Mouse (Mus musculus): ENCODE results near the gene Taar7a. TPM values are rescaled to one million over a fixed set of nuclear protein-coding genes. Genes with fewer than 3 reads are reported as not detected.
A peak's percentile ranks its signal among the peaks of the same experiment; 100 is the strongest.

The Taar7a gene
- polyA plus RNA-seq, 1 experiment from 2014 or later = not detected

DNA sequence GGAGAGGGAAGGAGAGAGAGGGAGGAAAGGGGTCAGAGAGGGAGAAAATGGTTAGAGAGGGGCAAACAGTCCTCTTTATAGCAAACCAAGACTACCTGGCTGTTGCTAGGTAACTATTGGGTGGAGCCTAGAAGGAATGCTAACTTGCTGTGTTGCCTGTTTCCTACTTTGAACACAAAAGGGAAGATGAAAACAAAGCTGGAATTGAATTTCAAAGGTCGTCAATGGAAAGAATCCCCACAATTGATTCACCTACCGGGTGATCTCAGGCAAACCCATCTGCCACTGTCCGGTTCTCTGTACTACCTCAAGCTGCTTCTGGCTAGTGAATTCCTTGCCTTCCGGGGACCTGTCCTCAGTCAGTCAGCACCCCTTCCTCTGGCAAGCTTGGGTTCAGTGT is 15.3 kb downstream of the Taar7a start:
- 53% methylated on average over 4 of the region's 4 CpGs for WGBS
- no peak overlapping the region for H3K9ac ChIP-seq
- ATAC-seq = no peak

DNA sequence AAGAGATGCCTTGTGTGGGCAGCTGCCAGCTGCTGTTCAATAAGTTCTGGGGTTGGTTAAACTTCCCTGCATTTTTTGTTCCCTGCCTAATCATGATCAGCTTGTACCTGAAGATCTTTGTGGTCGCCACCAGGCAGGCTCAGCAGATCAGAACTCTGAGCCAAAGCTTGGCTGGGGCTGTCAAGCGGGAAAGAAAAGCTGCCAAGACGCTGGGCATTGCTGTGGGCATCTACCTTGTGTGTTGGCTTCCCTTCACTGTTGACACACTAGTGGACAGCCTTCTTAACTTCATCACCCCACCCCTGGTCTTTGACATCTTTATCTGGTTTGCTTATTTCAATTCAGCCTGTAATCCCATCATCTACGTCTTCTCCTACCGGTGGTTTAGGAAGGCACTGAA is 22.0 kb downstream of the Taar7a start:
- Histone ChIP-seq H3K9ac (no peak overlapping the region), H3K27ac (no peak overlapping the region), H3K9me3 (no peaks in the 10 kb centered on the region), H3K4me3 (replicated peaks) (no peak overlapping the region), H3K36me3 (no peaks in the 10 kb centered on the region), H3K4me1 (replicated peaks) (no peaks in the 10 kb centered on the region), H3K27me3 (replicated peaks) (no peaks in the 10 kb centered on the region), H3K4me2 (replicated peaks) (no peak overlapping the region)
- 74% methylated on average over 5 of the region's 5 CpGs for WGBS
- no peak for ATAC-seq

More for the DNA sequence above, 15.3 kb downstream of the Taar7a start:
- H3K27me3 ChIP-seq (replicated peaks) = no peaks in the 10 kb centered on the region
- no peak overlapping the region for H3K4me2 ChIP-seq (replicated peaks)
- H3K4me1 ChIP-seq (replicated peaks) = no peaks in the 10 kb centered on the region
- H3K36me3 ChIP-seq = no peaks in the 10 kb centered on the region
- H3K9me3 ChIP-seq = no peaks in the 10 kb centered on the region
- H3K4me3 ChIP-seq (replicated peaks) = no peak overlapping the region
- H3K27ac ChIP-seq = no peak overlapping the region

DNA sequence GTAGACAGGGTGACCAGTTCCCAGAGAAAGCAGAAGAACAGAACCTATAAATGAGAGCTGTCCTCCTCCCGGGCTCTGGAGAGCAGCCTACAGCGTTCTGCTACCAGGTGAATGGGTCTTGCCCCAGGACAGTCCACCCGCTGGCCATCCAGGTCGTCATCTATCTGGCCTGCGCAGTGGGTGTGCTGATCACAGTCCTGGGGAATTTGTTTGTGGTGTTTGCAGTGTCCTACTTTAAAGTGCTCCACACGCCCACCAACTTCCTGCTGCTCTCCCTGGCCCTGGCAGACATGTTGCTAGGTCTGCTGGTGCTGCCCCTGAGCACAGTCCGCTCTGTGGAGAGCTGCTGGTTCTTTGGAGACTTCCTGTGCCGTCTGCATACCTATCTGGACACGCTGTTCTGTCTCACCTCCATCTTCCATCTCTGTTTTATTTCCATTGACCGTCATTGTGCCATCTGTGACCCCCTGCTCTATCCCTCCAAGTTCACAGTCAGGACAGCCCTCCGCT is 22.6 kb downstream of the Taar7a start, which contains the start of gene Taar5:
TSS of gene Taar5 (plus strand) at position 51 of the 510 bp plus-strand sequence.
- H3K27me3 ChIP-seq (replicated peaks) = no peaks in the 10 kb centered on the region
- no peak within 1 kb of the TSS for H3K4me3 ChIP-seq (replicated peaks)
- ATAC-seq = no peak
- no peaks in the 10 kb centered on the region for H3K4me1 ChIP-seq (replicated peaks)
- H3K9me3 ChIP-seq = no peaks in the 10 kb centered on the region
- H3K4me2 ChIP-seq (replicated peaks) = no peak within 1 kb of the TSS
- H3K27ac ChIP-seq = no peak within 1 kb of the TSS
- WGBS = 86% methylated on average over 11 of the region's 11 CpGs
- H3K9ac ChIP-seq = no peak within 1 kb of the TSS
- H3K36me3 ChIP-seq = no peaks in the 10 kb centered on the region

DNA sequence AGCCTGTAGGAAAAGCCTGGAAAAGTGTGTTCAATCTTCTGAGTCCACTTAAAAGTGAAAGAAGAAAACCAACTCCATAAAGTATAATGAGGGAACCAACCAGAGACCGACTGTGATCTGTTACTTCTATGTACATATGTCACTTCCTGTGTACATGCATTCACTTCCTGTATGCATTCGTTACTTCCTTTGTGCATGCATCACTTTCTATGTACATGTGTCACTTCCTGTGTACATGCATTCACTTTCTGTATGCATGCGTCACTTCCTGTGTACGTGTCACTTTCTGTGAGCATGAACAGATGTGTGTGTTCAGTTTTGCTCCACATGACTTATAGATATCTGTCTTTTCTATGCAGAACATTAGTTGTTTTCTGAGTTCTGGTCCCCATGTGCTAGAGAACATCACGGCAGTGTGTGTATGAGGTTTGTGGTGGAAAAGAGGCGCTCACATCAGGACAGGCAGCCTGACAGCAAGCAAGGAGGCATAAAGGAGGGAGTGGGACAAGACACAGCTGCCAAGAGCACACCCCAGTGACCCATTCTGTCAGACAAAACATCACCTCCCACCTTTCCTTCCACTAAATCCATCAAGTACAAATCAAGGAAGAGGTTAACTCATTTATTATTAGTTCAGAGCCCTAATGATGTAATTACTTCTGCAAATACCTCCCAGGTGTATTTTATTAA is 28.2 kb downstream of the Taar7a start:
- ATAC-seq = no peak
- 79% methylated on average over 6 of the region's 6 CpGs for whole genome bisulfite sequencing
- Histone ChIP-seq H3K9me3 (no peaks in the 10 kb centered on the region), H3K4me3 (replicated peaks) (no peak overlapping the region), H3K9ac (no peak overlapping the region), H3K27ac (no peak overlapping the region), H3K4me2 (replicated peaks) (no peak overlapping the region), H3K36me3 (no peaks in the 10 kb centered on the region), H3K4me1 (replicated peaks) (no peaks in the 10 kb centered on the region), H3K27me3 (replicated peaks) (no peaks in the 10 kb centered on the region)

DNA sequence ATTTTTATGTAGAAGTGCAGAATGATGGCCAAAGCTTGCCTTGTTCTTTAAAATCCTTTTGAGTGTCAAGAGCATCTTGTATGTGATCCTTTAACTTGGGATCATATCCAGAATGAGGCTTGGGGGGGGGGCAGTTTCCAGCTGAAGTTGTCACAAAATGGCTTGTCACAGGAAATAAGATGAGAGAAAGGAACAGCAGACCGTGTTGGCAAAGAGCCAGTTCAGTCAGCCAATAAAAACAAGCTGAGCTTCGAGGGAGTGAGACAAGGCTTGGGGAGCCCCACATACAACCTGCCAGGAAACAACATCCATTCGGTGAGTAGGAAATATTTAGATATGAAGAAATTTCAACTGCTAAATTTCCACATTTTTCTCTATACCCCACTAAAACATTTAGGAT is 29.8 kb downstream of the Taar7a start:
- H3K4me3 ChIP-seq (replicated peaks) = no peak overlapping the region
- 44% methylated on average over 3 of the region's 3 CpGs for WGBS

DNA sequence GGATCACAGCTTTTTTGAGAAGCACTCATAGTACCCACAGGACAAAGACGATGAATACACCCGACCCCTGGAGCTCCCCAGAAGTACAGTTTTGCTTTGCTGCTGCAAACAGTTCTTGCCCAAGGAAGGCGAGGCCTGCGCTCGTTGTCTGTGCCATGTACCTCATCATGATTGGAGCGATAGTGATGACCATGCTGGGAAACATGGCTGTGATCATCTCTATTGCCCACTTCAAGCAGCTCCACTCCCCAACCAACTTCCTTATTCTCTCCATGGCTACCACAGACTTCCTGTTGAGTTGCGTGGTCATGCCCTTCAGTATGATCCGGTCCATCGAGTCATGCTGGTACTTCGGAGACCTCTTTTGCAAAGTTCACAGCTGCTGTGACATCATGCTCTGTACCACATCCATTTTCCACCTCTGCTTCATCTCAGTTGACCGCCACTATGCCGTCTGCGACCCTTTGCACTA is 32.8 kb downstream of the Taar7a start, which contains the start of gene Taar4:
TSS of gene Taar4 (plus strand) at position 51 of the 472 bp plus-strand sequence.
- H3K4me3 ChIP-seq (replicated peaks) = no peak within 1 kb of the TSS
- H3K27me3 ChIP-seq (replicated peaks) = no peaks in the 10 kb centered on the region

More for the DNA sequence above, 29.8 kb downstream of the Taar7a start:
- Histone ChIP-seq H3K36me3 (no peaks in the 10 kb centered on the region), H3K9me3 (no peaks in the 10 kb centered on the region), H3K27ac (no peak overlapping the region), H3K4me1 (replicated peaks) (no peaks in the 10 kb centered on the region), H3K4me2 (replicated peaks) (no peak overlapping the region), H3K27me3 (replicated peaks) (no peaks in the 10 kb centered on the region), H3K9ac (no peak overlapping the region)
- ATAC-seq = no peak

DNA sequence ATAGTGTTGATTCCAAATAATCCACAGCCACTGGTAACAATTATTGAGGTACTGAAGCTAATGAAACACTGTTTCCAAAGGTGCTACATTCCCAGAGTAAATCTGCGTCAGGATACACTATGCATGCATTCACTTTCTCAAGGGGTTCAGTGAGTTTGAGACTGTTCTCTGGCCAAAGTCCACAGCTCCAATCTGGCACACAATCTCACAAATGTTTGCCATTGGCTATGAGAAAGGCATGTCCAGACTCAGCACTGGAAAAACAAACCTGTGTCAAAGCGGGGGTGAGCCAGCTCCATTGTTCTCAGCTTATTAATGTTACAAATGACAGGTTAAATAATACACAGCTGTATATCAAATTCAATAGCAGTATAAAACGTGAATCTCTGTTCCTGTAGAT is 34.2 kb downstream of the Taar7a start:
- H3K4me2 ChIP-seq (replicated peaks) = no peak overlapping the region
- no peaks in the 10 kb centered on the region for H3K36me3 ChIP-seq
- no peaks in the 10 kb centered on the region for H3K27me3 ChIP-seq (replicated peaks)
- no peaks in the 10 kb centered on the region for H3K4me1 ChIP-seq (replicated peaks)
- WGBS = 42% methylated on average over 3 of the region's 3 CpGs
- H3K9me3 ChIP-seq = no peaks in the 10 kb centered on the region
- H3K27ac ChIP-seq = no peak overlapping the region
- H3K4me3 ChIP-seq (replicated peaks) = no peak overlapping the region
- H3K9ac ChIP-seq = no peak overlapping the region
- ATAC-seq = peak; percentile 84

More for the DNA sequence above, 32.8 kb downstream of the Taar7a start, which contains the start of gene Taar4:
- no peaks in the 10 kb centered on the region for H3K9me3 ChIP-seq
- no peak within 1 kb of the TSS for H3K4me2 ChIP-seq (replicated peaks)
- no peak within 1 kb of the TSS for H3K9ac ChIP-seq
- H3K27ac ChIP-seq = no peak within 1 kb of the TSS
- no peaks in the 10 kb centered on the region for H3K36me3 ChIP-seq
- no peak for ATAC-seq
- H3K4me1 ChIP-seq (replicated peaks) = no peaks in the 10 kb centered on the region
- 91% methylated on average over 13 of the region's 13 CpGs for WGBS

- no peaks in the 10 kb centered on the region for H3K27me3 ChIP-seq (replicated peaks)
- no peaks in the 10 kb centered on the region for H3K4me1 ChIP-seq (replicated peaks)
- H3K9ac ChIP-seq = no peak overlapping the region
- no peak overlapping the region for H3K4me2 ChIP-seq (replicated peaks)
- H3K27ac ChIP-seq = no peak overlapping the region
- ATAC-seq = no peak
- H3K36me3 ChIP-seq = no peaks in the 10 kb centered on the region
- 81% methylated on average over 6 of the region's 6 CpGs for WGBS
- H3K4me3 ChIP-seq (replicated peaks) = no peak overlapping the region
- no peaks in the 10 kb centered on the region for H3K9me3 ChIP-seq
Measured at GRCm38 (mm10) chr10:23951714-23952113, 41.6 kb downstream of the Taar7a start.

- no peaks in the 10 kb centered on the region for H3K9me3 ChIP-seq
- H3K4me2 ChIP-seq (replicated peaks) = no peak within 1 kb of the TSS
- 90% methylated on average over 16 of the region's 16 CpGs for WGBS
- no peaks in the 10 kb centered on the region for H3K36me3 ChIP-seq
- H3K27me3 ChIP-seq (replicated peaks) = no peaks in the 10 kb centered on the region
- no peak within 1 kb of the TSS for H3K27ac ChIP-seq
- H3K4me3 ChIP-seq (replicated peaks) = no peak within 1 kb of the TSS
- H3K9ac ChIP-seq = no peak within 1 kb of the TSS
- no peak for ATAC-seq
- H3K4me1 ChIP-seq (replicated peaks) = no peaks in the 10 kb centered on the region
Measured at GRCm38 (mm10) chr10:23949508-23950005, 43.7 kb downstream of the Taar7a start, which contains the start of gene Taar3. Gene Taar3 (plus strand): TSS chr10:23949558.

DNA sequence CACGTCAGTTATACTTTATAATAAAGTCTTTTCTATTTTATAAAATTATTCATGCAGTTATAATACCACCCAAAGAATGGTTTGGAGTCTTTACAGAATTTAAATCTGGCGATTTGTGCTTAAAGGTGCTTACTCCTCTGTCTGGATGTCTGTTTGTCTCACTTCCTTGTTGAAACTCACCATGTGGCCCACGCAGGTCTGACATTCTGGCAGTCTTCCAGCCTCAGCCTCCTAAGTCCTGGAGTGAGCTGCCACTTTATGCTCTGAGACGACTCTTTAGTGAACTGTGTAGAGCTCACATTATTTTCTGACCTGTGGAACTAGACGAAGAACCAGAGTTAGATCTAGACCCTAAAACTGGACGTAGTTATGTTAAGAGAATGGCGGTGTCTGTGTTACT is 45.3 kb downstream of the Taar7a start:
- no peaks in the 10 kb centered on the region for H3K27me3 ChIP-seq (replicated peaks)
- no peaks in the 10 kb centered on the region for H3K36me3 ChIP-seq
- ATAC-seq = no peak
- WGBS = 58% methylated on average over 7 of the region's 7 CpGs
- H3K27ac ChIP-seq = no peak overlapping the region
- no peaks in the 10 kb centered on the region for H3K4me1 ChIP-seq (replicated peaks)
- no peaks in the 10 kb centered on the region for H3K9me3 ChIP-seq
- H3K9ac ChIP-seq = no peak overlapping the region
- H3K4me2 ChIP-seq (replicated peaks) = no peak overlapping the region
- H3K4me3 ChIP-seq (replicated peaks) = no peak overlapping the region

DNA sequence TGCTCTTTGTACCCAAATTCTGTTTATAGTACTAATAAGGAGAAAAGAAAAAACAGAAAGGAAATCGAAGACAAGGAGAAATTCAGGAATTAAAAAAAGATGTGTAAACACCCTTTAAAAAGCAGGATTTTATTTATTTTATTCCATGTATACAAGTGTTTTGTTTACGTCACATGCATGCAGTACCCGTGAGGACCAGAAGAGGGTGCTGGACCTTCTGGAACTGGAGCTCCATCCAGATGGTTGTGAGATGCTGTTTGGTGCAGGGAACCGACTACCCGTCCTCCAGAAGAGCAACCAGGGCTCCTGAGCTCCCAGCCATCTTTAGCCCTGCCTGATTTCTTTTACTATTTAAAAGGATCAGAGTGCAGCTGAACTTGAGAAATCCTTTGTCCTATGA is 50.8 kb downstream of the Taar7a start:
- Histone ChIP-seq H3K9me3 (no peaks in the 10 kb centered on the region), H3K27me3 (replicated peaks) (no peaks in the 10 kb centered on the region), H3K9ac (no peak overlapping the region), H3K4me2 (replicated peaks) (no peak overlapping the region), H3K4me3 (replicated peaks) (no peak overlapping the region), H3K36me3 (no peaks in the 10 kb centered on the region), H3K4me1 (replicated peaks) (no peaks in the 10 kb centered on the region), H3K27ac (no peak overlapping the region)
- no peak for ATAC-seq
- WGBS = 77% methylated on average over 5 of the region's 5 CpGs
